Mouse (Mus musculus) fat pad, adult 2 months (tissue): Measurements from ENCODE around the gene Kdm5c.
"Not testable (repeated sequence)": the region's sequence is repeated elsewhere in the genome, so short reads cannot be mapped to it uniquely, and the experiment has no call there.

Experiments
- DNase-seq: peaks from one replicate; pipeline ENCODE4 v3.0.0-alpha.2; 2011; ENCODE audit warnings: low read depth, low spot score; ENCODE audit errors: extremely low read depth

Gene Kdm5c

DNA sequence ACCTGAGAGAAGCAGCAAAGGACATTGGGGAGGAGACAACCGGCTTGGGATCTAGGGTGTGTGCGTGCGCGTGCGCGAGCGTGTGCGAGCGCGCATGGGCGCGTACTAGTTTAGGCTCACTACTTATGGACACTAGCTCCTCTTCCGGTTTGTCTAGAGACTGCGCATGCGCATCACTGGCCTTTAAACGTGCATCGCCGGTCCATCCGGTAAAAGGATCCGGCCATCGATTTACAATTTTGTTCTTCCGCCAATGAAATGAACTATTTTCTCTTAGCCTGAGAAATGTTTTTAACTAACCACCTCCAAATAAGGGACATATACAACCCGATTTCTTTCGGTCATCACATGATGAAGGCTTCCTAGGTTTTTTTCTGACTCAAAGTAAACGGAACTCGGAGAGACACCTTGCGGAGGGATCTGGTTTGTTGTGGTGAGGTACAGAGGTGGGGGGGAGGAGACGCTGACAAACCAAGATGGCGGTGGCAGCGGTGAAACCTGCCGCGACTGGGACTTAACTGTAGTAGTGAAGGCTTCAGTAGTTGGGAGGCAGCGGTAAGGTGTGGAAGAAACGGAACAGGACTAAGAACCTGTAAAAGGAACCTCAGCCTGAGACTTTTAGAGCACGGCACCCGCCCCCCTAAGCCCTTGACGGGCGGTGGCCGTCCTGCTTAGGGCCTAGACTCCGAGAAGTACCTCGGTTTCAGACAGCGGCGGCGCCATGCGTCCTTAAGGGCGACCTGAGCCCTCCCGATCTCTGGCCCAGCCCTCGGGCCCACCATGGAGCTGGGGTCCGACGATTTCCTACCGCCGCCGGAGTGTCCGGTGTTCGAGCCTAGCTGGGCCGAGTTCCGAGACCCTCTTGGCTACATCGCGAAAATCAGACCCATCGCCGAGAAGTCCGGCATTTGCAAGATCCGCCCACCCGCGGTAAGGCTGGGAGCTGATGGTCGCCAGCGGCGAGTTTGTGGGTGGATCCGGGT is at the start of gene Kdm5c:
TSS of gene Kdm5c (plus strand) at position 240 of the 983 bp plus-strand sequence.
- DNase-seq = peak; percentile 82

DNA sequence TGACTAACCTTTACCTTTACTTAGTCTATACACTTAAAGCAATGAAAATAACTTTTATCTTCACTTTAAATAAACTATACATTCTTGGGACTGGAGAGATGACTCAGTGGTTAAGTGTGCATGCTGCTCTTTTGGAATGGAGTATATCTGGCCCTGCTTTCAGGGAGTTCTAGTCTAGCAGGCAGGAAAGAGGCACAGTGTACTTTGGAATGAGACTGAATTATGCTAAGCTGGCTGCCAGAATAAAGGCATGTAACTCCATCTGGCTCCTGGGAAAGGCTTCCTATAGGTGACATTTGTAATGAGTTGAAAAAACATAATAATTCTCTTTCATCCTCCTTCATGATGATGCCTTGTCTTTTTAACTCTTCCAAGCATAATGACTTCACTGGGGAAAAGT is 45.7 kb upstream of the Kdm5c start:
- no peak for DNase-seq

DNA sequence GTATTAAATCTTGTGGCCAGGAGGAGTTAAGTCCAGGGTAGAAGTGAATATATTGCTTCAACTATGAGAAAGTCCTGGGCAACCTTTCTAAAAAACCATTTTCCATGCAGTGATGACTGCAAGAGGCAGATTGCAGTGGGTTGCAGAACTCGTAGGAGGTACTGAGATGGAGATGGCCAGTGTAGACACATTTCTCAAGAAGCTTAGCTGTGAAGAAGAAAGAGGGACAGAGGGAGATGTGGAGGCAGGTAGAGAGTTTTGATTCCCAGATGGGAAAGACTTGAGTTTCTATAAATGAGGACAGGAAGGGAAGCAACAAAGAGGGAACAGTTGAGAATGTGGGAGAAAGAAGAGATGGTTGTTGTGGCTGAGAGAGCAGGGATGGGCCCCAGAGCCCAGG is 41.6 kb upstream of the Kdm5c start:
- no peak for DNase-seq

DNA sequence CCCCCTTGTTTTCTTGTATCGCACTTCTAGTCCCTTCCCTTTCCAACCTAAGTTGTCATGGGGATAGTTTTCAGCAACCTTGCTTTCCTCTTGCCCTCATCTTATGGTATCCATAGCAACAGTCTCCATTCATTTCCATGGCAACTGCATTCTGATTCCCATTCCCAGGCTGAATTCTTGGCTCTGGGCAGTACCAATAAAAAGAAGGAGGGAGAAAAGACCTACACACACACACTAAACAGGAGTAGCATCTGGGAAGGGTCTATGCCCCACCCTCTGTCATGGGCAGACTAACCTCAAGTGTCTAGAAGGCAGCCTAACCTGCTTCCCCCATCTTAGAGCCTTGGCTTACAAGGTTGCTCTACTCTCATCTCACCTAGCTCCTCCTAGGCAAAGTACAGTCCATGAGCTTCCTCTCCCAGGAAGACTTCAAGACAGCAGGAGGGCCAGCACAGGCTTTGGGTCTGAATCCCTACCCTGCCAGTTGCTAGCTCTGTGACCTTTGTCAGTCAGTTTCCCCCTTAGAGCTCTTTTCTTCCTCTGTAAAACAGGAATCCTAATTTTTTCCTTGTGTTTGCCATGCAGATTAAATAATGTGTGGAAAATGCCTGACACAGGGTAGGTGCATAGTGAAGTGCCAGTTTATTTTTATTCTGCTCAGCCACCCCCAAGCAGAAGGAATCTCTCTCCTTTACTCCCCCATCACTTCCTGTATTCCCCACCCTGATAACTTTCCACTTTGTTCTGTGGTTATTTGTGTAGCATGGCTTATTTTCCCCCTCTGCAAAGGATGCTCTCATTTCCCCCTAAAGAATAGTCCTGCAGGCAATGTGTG is 34.8 kb upstream of the Kdm5c start:
- no peak for DNase-seq

DNA sequence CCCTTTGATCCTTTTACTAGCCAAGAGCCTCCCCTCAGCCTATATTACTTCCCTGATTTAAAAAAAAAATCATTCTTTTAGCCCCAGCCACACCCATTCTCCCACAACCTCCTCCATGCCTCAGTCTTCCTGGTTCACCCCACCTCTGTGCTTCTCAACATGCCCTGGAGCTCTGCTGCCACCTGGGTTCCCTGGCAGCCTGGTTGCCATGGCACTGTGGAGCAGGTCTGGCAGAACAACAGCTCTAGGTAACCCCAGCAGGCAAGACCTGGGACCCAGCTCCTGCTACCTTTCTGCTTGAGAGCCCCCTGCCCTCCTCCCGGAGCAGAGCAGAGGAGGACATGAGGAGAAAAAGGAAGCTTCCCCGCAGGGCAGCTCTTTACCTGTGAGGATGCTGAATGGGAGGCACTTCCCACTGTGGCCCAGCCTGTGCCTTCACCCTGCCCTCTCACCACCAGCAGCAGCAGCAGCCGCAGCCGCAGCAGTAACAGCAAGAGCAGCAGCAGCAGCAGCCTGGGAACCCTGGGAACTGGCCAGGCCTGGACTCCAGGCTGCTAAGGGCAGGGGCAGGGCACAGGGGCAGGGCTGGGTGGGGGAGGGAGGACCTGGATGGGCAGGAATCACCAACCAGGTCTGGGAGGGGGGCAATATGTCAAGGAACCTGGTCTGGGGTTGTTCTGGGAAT is 30.9 kb upstream of the Kdm5c start:
- DNase-seq = no peak

DNA sequence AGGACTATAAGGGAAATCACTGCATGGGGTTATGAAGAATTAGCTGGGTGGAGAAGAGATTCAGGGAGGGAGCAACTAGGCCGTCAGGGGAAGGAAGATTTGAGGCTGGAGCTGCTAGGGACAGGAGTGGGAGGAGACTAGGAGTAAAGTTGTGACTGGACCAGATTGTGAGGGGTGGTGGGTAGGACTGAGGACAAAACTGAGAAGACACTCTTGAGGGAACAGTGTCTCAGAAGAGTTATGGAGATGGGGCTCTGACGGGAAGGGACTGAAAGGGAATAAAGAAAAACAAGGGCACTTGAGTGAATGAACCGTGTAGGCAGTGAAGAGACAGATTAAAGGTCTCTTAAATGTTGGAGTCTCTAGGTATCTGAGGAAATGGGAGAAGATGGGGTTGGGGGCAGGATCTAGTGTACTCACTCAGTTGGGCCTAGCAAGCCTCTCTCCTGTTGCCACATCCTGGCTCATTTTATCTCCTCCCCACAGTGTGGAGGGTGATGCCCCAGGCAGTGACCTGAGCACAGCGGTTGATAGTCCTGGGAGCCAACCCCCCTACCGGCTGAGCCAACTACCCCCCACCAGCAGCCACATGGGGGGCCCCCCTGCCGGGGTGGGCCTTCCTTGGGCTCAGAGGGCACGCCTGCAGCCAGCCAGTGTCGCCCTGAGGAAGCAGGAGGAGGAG is 30.3 kb upstream of the Kdm5c start:
- DNase-seq = no peak

DNA sequence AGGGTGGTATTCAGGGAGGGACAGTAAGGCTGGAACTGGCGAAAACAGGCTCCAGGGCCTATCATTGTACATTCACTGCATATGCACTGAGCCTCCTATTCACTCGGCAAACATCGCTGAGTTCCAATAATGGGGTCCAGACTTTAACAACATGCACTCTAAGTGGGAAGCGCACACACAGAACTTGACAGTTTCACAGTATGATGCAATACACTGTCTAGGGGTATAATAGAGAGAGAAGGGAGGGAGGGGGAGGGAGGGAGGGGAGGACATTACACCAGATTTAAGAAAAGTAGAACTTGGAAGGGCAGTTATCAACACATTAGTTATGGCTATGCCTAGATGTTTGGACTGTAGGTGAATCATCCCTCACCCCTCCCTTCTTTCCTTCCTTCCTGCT is 29.6 kb upstream of the Kdm5c start:
- no peak for DNase-seq

DNA sequence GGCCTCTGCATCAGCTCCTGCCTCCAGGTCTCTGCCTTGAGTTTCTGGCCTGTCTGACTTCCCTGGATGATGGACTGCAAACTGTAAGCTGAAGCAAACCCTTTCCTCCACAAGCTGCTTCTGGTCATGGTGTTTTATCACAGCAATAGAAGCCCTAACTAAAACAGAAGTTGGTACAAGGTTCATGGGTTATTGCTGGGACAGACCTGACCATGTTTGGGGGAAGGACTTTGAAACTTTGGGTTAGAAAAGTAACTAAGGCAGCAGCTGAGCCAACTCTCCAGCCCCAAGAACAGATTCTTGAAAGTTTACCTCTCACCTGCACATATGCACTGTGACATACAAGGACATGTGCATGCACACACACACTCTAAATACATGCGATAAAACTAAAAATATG is 27.3 kb upstream of the Kdm5c start:
- no peak for DNase-seq

DNA sequence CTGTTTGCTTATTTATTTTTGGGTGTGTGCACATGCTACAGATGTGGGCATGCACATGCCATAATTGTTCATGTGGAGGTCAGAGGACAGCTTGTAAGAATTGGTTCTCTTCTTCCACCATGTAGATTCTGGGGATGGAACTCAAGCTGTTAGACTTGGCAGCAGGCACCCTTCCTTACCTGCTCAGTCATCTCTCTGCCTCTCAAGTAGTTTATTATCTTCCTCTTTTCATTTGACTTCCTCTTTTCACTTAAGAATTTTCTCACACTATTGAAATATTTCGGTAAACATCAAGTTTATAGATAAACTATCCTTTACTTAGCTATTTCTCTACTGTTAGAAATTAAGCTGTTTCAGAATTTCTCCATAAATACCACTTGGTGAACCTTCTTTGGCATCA is 18.1 kb upstream of the Kdm5c start:
- no peak for DNase-seq

DNA sequence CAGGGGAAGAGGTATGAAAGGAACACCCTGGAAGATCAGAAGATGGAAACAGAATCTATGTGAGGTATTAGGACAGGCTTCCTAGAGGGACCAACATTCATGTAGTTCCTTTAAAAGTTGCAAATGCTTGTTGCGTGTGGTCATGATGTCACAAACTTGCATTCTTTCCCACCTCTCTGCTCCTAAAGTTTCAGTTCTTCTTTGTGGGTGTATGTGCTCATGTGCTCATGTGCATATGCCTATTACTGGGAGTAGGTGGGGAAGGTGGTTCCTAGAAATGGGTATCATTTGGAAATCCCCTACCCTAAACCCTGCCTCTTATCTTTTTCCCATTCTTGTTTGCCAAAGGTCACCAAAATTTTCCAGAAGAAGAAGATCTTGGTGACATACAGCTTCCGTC is 14.3 kb upstream of the Kdm5c start:
- no peak for DNase-seq

DNA sequence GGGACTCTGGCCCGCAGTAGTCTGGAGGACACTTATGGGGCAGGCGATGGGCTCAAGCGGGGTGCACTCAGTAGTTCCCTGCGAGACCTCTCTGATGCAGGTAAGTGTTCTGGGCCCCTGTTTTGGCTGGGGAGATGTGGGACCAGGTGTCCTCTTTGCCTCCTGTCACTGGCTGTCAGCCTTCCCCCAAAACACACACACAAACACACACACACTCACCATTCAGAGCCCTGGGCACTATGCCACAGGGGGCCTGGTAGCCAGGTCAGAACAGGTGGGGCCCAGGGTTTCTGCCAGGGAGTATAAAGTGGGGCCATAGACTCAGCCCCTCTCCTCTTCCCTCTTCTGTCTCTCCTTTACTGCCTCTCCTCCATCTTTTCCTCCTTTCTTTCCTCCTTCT is 11.1 kb upstream of the Kdm5c start:
- DNase-seq = no peak

DNA sequence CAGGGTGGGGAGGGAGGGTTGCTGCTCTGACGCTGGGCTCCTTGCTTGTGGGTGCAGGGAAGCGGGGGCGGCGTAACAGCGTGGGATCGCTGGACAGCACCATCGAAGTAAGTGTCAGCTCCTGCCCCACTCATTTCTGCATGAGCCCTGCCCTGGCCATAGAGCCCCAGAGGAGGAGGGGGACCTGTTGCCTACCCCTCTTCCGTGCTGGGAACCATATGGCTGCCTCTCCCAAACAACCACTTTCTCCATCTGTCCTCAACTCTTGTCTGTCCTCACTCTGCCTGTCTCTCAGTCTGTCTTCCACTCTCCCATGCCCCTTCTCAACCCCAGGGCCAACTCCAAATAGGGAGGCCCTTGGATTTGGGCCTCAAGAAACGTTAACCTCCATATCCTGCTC is 10.6 kb upstream of the Kdm5c start:
- DNase-seq = no peak

DNA sequence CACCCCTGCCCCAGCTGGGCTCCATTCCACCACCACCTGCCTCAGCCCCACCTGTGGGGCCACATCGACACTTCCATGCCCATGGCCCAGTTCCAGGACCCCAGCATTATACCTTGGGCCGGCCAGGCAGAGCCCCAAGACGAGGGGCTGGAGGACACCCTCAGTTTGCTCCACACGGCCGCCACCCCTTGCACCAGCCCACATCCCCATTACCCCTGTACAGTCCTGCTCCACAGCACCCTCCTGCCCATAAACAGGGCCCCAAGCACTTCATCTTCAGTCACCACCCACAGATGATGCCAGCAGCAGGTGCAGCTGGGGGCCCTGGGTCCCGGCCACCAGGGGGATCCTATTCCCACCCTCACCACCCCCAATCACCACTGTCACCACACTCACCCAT is 9.5 kb upstream of the Kdm5c start:
- DNase-seq = no peak

DNA sequence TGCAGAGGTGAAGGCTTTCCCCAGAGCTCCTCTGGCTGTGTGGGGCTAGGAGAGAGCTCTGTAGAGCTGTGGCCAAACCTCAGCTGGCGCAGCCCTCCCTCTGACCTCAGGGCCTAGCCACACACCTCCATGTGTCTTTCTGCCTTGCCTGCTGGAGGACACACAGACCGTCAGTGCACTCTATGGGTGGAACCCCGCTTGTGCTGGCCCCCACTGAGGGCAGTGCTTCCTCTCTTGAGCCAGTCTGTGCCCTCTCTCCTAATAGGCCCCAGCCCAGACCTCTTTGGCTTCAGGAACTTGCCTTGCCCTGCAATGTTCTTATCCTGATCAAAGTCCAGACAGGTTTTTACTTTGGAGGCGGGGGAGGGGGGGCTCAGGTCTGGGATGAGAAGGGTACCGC is 8.5 kb upstream of the Kdm5c start:
- no peak for DNase-seq

DNA sequence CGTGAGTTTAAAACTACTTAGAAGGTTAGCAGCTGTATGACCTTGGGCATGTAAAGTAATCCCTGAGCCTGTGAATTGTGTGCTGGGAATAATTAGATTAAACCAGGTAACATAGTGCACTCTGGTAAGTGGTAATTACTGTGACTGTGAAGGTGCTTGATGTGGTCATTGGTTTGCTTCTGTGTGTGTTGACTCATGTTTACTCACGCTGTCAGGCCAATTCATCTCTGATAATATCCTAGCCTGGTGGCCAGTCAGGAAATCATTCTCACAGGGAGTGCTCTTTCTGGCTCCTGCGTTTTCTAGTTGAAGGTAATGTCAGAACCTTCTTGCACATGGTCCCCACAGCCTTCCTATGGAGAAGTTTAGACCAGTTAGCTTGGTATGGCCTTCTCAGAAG is 1.3 kb downstream of the Kdm5c start:
- DNase-seq = no peak

DNA sequence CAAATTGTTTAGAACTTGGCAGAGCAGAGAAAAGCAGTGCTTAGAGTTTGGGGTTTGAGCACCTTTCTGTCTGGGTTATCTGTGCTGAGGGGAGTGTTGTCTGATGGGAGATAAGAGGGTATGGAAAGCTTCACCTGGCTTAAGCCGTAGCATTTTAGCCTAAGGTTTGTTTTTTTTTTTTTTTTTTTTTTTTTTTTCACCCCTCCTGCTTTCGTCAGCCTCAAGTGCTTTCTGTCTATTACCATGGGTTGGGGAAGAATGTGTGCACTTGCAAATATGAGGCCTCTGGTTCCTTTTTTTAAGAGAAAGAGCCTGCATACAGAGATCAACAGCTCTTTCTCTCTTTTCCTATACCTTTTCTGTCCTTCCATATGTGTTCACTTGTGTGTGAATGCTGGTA is 2.9 kb downstream of the Kdm5c start:
- no peak for DNase-seq

DNA sequence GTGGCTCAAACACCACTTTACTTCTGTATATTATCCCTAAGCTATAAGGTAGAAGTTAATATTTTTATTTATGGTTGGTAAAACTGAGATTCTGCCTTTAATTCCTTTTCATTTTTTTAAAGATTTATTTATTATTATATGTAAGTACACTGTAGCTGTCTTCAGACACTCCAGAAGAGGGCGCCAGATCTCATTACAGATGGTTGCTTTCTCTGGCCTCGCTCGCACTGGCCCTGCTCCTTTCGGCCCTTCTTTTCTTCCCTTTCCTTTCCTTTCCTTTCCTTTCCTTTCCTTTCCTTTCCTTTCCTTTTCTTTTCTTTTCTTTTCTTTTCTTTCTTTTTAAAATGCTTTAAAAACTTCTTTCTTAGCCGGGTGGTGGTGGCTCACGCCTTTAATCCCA is 10.3 kb downstream of the Kdm5c start:
- not testable (repeated sequence) for DNase-seq

DNA sequence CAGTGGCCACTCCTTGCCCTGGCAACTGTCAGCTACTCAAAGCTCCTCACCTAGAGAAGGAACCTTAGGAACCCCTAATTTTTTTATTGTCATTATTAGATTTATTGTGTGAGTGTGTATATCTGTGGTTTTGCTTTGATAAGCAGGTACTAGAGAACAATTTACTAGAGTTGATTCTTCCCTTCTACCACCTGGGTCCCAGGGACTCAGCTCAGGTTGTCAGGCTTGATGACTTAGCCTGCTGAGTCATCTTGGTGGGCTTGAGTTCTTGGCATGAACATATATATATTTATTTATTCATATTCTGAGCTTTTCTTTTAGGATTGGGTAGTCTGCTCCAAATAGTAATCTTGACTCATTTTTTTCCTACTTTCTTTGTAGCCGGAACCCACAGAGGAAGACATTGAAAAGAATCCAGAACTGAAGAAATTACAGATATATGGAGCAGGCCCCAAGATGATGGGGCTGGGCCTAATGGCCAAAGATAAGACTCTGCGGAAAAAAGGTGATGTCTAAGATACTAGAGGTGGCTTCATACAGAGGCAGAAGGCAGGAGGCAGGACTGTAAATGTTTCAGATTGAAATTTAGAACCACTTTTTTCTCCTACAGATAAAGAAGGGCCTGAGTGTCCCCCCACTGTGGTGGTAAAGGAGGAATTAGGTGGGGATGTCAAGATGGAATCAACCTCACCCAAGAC is 11.8 kb downstream of the Kdm5c start:
- DNase-seq = no peak

DNA sequence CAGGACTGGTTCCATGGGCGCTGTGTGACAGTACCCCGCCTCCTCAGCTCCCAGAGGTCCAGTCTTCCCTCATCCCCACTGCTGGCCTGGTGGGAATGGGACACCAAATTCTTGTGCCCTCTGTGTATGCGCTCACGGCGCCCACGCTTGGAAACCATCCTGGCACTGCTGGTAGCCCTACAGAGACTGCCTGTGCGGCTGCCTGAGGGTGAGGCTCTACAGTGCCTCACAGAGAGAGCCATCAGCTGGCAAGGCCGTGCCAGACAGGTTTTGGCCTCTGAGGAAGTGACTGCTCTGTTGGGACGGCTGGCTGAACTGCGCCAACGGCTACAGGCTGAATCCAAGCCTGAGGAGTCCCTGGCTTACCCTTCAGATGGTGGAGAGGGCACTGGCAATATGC is 38.4 kb downstream of the Kdm5c start:
- peak; percentile 45 for DNase-seq

DNA sequence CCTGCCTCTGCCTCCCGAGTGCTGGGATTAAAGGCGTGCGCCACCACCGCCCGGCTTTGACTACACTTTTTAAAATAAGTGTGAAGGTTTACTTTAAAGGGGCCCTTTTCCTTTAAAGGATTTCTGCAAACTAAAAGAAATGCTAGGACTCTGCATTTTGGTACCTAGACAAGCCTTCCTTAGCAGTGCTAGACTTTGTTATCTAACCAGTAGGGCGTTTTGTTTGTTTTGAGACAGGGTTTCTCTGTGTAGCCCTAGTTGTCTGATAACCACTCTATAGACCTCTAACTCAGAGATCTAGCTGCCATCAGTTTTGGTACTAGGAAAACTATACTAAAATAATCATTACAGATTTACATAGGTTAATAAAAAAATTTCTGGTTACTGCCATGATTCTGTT is 46.6 kb downstream of the Kdm5c start:
- no peak for DNase-seq
